Mouse (Mus musculus) adrenal gland, postnatal 10 days (tissue): ENCODE data around the gene Ddost. TPM values are rescaled to one million over a fixed set of nuclear protein-coding genes. Genes with fewer than 3 reads are reported as not detected.
A peak's percentile ranks its signal among the peaks of the same experiment; 100 is the strongest.

Experiments
- DNase-seq: peaks from one replicate; pipeline ENCODE4 v3.0.0; 2021; ENCODE audit warnings: mixed read lengths
- long read RNA-seq, 2 experiments: library from polyadenylated mRNA; stranded (forward); transcript quantifications; one replicate each; pipeline ENCODE4 v2.0.0; 2021
- total RNA-seq, 2 experiments: library from RNA; stranded (reverse); gene quantifications; 2 replicates each; pipeline ENCODE4 v1.2.3; 2021

Gene Ddost
- total RNA-seq: 100 to 1,000 TPM; 118 to 129 TPM
- long read RNA-seq, experiment 1, transcript Ddost-201 (11 exons, 2,120 nt): major isoform, 325 of 401 reads
- long read RNA-seq, experiment 1, partial matches to known transcripts: 19 of 401 reads
- long read RNA-seq, experiment 1, other reads (novel, unspliced or antisense): 57 of 401 reads
- long read RNA-seq, experiment 2, transcript Ddost-201 (11 exons, 2,120 nt): major isoform, 205 of 246 reads
- long read RNA-seq, experiment 2, partial matches to known transcripts: 35 of 246 reads
- long read RNA-seq, experiment 2, other reads (novel, unspliced or antisense): 6 of 246 reads

- peak; percentile 97 for DNase-seq
These were observed at the start of gene Ddost for GRCm38 (mm10) chr4:138304340-138305104. TSS of gene Ddost (plus strand) at chr4:138304730.

GRCm38 (mm10) chr4:138257116-138257687 lies 47.3 kb upstream of the Ddost start:
- no peak for DNase-seq

DNA sequence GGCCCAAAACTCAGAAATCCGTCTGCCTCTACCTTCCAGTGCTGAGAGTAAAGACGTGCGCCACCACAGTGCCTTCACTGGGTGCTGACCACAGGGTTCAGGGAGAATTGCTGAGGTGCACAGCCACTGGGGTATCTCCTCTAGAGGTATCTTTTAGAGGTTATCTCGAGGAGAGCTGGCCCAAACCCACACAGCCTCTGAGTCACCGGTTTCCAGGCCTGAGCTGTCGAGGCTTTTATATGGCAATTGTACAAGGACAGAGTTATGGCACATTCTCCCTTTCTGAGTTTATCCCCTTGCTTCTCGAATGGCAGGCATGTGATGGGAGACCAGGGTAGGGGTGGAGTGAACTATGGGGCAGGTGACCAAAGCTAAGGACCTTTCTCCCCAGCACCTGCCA lies 45.9 kb upstream of the Ddost start:
- DNase-seq: no peak

- no peak for DNase-seq
These were observed 45.0 kb upstream of the Ddost start for GRCm38 (mm10) chr4:138259482-138259881.

DNA sequence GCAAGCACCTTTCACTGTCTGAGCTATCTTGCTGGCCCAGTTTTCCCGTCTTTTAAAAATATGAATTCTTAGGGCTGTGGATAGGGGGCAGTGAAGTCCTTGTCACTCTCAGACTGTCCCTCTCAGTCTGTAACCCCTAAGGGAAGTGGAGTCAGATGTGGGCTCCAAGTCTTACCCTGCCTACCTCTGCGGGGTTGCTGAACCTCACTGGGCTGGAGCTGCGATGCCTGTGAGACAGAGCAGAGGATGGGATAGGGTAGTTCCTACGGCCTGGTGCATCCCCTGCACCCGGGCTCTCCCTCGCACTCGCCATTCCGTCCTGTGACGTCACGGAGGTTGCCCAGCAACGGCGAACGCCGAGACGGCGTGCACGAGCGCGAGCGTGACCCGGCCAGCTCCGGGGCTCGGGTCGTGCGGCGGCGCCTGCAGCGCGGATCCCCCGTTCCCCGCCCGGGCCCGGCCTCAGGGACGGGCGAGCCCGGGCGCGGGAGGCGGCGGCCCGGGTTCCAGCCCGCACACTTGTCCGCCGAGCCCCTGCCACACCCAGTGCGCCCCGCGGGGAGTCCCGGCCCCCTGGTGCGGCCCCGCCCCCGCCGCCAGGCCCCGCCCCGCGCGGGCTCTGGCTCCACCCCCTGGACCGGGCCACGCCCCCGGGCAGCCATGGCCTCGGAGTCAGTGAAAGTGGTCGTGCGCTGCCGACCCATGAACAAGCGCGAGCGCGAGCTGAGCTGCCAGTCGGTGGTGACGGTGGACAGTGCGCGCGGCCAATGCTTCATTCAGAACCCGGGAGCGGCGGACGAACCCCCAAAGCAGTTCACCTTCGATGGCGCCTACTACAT lies 42.5 kb upstream of the Ddost start:
- DNase-seq: peak; percentile 94

DNA sequence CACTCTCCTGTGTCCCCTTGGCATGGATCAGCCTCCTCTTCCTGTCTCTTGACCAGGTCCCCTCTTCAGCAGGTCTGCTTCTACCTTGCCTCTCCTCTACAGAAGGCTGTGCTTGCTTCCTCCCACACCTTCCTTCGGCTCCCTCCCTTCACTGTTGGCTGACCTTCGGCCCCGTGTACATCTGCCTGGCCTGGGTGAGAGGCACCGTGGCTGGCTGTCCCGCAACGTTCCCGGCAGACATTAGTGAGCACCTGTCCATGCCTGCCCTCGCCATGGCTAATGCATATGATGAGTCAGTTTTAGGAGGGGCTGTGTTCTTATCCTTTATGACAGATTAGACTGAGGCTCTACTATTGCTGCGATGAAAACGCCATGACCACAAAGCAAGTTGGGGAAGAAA lies 36.7 kb upstream of the Ddost start:
- no peak for DNase-seq

DNA sequence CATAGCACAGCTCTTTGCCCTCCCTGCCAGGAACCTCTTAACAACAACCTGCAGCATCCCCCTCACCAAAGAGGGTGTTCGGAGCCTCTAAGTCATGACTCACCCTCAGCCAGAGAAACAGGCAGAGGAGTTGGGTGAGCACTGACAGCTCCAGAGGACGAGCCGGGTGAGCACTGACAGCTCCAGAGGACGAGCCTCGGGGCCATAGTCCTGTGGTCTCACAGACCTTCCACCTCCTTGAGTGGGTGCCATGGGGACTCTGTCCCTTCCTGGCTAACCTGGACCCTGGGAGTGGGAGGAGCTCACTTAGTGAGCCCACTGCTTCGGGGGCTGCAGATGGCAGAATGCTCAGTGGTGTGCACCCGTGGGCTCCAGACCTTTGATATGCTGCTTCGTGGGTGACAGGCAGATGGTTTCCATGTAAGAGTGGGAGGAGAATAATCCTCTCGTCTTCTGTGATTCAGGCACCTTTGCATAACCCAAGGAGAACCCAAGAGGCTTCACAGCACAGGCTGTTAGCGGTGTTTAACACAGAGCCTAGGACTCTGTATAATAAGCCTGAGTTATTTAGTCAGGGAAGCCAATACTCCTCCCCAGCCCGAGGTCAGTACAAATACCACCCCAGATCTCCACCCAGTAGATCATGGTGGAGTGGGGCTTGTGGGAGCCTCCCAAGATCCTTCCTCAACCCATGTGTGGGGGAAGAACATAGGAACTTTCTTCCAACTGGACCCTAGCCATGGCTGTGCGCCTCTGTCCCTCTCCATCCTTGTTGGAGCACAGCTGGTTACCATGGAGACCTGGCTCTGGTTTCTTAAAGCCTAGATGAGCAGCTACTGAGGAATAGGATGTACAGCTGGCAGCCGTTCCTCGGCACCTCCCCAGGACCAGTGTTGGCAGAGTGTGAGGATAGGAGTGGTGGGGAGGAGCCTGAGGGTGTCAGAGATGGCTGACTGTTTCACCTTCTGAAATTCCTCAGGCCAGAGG lies 32.2 kb upstream of the Ddost start:
- DNase-seq: no peak

- DNase-seq: peak; percentile 30
These were observed 26.2 kb upstream of the Ddost start for GRCm38 (mm10) chr4:138278346-138278745.

GRCm38 (mm10) chr4:138282834-138283233 lies 21.7 kb upstream of the Ddost start:
- peak; percentile 78 for DNase-seq

DNA sequence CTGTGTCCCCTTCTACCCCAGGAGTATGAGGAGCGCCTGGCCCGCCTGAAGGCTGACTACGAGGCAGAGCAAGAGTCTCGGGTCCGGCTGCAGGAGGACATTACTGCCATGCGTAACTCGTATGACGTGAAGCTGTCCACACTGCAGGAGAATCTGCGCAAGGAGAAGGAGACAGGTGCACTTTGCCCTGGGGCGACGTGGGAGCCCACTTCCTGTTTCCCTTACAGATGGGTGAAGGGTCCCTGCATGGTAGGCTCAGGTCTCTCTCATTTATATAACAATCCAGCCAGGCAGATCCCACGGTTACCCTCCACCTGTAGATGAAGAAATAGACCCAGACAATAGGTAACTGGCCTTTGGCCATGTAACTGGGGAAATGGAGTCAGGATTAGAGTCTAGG lies 18.1 kb upstream of the Ddost start:
- DNase-seq: no peak

GRCm38 (mm10) chr4:138288691-138289090 lies 15.8 kb upstream of the Ddost start:
- no peak for DNase-seq

- DNase-seq: no peak
These were observed 12.5 kb upstream of the Ddost start for GRCm38 (mm10) chr4:138292028-138292427.

DNA sequence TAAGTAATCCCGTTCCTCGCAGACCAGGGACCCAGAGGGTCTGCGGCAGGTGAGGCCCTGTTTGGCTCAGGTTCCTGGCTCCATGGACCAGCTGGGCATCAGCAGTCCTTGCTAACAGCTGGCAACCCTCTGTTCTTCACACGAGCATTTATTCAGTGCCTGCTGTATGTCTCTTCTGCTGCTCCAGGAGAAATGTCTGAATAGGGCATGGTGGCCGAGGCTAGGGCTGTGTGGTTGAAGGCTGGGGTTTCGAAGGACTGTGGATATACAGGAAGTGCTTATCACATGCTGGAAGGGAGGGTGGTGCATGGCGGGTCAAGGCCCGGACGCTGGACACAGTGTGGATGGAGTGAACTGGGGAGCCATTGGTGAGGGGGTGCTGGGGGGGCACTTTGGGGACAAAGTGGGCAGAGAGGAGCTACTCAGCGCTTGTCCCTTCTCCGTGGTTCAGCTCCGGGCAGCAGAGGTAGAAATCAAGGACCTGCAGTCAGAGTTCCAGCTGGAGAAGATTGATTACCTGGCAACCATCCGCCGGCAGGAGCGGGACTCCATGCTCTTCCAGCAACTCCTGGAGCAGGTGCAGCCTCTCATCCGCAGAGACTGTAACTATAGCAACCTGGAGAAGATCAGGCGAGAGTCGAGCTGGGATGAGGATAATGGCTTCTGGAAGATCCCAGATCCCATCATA lies 11.1 kb upstream of the Ddost start:
- DNase-seq: no peak

DNA sequence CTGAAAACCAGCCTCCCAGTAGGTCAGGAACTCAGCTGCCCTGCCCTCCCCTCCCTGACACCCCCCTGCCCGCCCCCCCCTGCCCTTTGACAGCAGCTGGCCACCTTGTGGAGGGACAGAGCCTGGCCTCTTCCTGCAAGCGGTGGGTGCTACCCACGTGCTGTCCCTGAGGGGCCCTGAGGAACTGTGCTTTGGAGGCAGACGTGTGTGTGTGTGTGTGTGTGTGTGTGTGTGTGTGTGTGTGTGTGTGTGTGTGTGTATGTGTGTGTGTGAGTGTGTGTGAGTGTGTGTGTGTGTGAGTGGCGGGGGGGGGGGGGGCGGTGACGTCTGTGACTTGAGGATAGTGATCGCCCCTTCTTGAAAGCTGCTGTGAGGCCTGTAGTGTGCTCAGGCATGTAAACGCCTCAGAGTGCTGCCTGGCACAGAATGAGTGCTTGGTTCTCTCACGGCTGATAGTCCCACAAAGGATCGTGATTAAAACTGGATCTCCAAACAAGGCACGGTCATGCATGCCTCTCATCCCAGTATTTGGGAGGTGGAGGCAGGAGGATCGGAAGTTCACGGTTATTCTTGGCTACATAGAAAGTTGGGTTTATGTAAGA lies 10.5 kb upstream of the Ddost start:
- no peak for DNase-seq

- no peak for DNase-seq
These were observed 3.2 kb upstream of the Ddost start for GRCm38 (mm10) chr4:138301271-138301780.

GRCm38 (mm10) chr4:138303011-138303410 lies 1.5 kb upstream of the Ddost start:
- no peak for DNase-seq

DNA sequence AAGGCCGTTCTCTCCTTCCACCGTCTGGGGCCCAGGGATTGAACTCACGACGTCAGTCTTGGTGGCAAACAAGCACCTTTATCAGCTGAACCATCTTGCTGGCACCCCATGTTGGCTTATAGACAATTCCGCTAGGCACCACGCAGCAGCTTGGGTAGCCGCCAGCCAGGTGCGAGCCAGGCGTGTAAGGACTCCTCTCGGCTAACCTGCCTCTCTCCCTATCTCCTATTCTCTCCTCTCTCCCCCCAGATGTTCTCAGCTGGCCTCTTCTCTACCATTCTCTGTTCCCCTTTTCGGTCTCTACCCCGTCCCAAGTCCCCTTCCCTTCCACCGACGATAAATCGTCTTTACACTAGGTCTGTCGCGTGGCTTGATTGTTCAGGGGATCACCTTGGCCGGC lies 788 bp upstream of the Ddost start:
- DNase-seq: no peak

DNA sequence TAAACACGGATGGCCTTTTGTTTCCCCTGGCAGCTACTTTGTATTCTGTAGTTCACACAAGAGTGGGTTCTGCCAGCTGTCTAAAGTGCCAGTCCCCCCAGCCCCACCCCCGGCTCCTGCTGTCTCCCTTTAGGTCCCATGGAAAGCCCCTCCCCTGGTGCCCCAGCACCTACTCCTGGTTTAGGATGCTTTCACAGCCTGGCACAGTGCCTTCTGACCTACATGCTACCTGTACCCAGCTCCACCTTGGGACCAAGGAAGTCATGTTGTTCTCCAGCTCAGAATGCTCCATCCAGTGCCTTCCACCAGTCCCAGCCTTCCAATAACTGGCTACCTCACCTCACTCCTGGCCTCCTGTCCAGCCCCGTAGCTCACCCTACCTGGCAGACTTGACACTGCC lies 2.5 kb downstream of the Ddost start:
- no peak for DNase-seq

DNA sequence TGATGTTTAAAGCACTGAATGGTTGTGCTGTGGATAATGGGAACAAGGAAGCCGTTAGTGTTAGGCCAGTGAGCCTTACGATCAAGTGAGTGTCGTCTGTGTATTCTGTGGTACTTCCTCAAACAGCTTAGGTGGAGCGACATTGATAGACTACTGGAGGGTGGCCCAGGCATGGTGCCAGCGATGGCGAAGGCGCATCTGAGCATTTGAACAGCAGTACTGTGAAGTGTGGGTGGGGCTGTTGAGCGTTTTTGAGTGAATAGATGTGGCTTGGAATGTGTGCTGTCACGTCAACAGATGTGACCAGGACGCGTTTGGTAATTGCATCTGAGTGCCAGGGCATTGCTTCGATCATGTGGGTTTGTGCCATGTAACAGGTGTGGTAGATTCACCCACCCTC lies 3.2 kb downstream of the Ddost start:
- DNase-seq: no peak

GRCm38 (mm10) chr4:138310311-138310910 lies 5.9 kb downstream of the Ddost start:
- DNase-seq: no peak
